Mouse (Mus musculus) adrenal gland, postnatal 4 days (tissue): Measurements from ENCODE around the gene Gss. TPM values are rescaled to one million over a fixed set of nuclear protein-coding genes. Genes with fewer than 3 reads are reported as not detected.

ENCODE experiments used
- DNase-seq, 2 experiments: peaks; one replicate each; pipeline ENCODE4 v3.0.0; 2021 to 2022; ENCODE audit warnings: low spot score in 2 of 2, mixed read lengths in 2 of 2
- long read RNA-seq, 2 experiments: library from polyadenylated mRNA; stranded (forward); transcript quantifications; one replicate each; pipeline ENCODE4 v2.0.0; 2021
- total RNA-seq, 2 experiments: library from RNA; stranded (reverse); gene quantifications; 2 replicates each; pipeline ENCODE4 v1.2.3; 2021

Gene Gss
- total RNA-seq: 10 to 100 TPM; 38.7 to 39.6 TPM
- long read RNA-seq, experiment 1, transcript Gss-201 (13 exons, 1,963 nt): major isoform, 36 of 47 reads
- long read RNA-seq, experiment 1, partial matches to known transcripts: 3 of 47 reads
- long read RNA-seq, experiment 1, other reads (novel, unspliced or antisense): 6 of 47 reads
- long read RNA-seq, experiment 2, transcript Gss-201 (13 exons, 1,963 nt): major isoform, 41 of 62 reads
- long read RNA-seq, experiment 2, partial matches to known transcripts: 12 of 62 reads
- long read RNA-seq, experiment 2, other reads (novel, unspliced or antisense): 9 of 62 reads

DNA sequence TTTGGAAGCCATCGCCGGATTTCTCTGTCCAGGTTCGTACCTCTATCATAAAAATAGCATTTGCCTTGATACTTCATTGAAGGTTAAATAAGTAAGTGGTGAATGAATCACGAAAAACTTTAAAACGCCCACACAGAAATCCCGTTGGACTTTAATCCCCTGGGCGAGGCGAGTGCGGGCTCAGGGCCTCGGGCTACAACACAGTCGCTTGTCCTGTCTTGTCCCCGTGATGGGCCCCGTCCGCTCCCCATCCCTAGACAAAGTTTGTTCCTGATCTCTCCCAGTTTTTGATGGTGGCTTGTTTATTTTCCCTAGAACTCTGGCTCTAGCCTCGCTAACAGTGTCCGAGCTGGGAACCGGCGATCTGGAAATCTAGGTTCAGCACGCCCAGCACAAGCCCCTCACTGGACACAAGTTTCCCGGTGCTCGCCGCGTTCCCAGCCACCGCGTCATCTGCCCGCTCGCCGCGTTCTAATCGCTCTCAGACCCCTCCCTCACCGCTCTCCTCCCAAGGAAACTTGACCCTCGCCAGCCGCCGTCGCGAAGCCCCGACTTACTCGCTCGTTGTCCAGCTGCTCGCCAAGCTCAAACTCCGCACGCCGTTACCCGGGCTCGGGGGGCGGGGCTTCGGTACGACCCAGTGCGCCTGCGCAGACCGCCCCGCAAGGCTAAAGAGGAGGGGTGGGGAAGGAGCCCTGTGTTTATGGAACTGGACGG, at the start of gene Gss:
Gene Gss (minus strand): TSS at position 674 of the 717 bp plus-strand sequence.
- DNase-seq: peak; percentile 100

DNA sequence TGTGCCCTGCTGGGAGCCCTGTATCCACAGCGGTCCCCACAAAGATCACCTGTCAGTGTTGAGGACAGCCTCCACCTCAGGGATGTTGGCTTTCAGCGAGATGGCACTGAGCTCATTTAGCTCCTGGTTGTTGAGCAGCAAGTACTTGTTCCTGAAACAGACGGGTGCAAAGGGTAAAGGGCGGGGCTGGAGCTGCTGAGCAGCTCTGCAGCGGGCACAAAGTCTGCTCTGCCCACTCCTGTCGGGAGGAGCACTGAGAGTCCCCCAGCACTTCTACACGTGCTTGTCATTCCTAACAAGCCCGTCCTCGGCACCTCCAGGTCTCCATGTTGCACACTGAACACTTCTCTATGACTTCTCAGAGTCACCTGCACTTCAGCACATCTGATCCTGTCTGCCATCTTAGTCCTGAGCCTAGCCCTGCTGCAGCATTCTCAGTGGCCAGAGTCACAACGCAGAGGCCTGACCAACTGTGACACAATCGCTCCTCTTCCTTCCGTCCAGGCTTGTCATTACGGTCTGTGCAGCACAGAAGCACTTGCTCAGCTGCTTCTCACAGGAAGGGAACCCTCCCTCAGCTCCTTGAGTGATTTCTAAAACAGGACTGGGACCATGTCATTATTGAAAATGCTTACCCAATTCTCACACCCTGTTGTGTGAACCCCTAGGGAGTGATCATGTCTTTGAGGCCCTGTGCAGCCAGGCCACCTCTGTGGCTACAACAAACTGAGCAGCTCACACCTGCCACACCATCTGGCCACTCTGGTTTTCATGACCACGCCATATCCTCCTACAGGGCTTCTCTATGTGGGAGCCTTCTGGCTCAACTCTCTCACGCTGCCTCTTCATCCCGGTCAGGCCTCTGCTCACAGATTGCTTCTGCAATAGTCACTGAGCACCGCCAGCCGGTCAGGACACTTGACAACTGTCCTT, 49.2 kb upstream of the Gss start:
- no peak for DNase-seq

DNA sequence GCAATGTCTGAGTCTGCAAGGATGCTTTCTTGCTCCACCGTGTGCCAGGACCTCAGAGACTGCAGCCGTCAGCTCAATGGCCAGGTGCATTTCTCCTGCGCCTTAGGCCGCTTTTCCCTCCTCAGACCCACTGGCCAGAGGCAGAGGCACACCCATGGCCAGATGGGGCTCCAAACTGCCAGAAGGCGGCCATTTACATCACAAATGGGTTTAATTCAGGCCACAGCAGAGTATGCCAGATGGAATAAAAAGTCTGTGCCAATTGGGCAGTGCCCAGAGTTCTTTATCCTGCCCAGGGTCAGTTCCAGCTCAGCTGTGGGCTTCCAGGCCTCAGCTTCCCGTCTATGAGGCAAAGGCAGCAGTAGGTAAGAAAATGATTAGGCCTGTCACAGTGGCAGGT, 48.0 kb upstream of the Gss start:
- no peak for DNase-seq

DNA sequence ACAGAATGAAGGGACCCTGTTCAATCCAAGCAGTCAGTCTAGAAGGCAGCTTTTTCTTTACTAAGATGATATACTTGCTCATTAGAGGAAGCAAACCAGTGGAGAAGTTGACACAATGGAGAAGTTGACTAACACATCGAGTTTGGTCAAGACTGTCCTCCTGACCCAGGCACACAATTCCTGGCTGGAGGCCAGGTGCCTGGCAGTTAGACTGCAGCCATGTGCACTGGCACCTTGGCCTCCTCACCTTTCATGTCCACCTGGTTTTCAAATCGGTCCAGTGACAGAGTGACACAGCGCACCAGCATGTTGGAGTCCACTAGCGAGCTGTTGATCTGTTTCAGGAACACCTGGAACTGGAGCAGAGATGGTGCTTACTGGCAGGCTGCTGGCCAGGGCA, 44.8 kb upstream of the Gss start:
- no peak for DNase-seq

DNA sequence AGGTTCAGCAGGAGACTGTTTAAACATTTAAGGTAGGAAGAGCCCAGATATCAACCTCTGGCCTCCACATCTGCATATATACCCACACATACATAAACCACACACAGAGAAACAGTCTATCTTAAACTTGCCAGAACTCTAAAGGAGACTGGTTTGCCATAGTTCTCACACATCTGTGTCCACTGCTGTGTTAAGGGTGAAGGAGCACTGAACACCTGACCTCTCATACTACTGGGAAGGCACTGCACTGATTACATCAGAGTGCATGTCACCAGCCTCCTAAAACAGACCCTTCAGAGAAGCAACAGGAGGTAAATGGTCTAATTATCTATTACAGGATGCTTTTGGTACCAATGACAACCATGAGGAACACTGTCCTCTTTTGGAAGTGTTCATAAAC, 44.3 kb upstream of the Gss start:
- DNase-seq: no peak

DNA sequence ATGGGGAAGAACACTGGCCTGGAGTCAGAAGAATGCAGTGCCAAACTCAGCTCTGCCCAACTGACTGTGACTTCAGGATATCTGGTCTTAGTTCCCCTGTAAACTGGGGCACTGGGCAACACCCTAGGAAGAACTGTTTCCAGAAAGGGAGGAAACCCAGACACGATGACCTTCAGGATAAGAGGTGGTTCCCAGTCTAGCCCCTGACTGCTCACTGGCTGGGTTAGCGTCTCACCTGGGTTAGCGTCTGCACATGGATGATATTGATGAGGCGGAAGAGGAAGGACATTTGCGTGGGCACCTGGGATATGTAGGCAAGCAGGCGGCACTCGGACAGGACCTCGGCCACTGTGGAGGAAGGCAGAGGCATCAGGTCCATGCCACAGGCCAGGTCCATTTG, 43.4 kb upstream of the Gss start:
- DNase-seq: no peak

DNA sequence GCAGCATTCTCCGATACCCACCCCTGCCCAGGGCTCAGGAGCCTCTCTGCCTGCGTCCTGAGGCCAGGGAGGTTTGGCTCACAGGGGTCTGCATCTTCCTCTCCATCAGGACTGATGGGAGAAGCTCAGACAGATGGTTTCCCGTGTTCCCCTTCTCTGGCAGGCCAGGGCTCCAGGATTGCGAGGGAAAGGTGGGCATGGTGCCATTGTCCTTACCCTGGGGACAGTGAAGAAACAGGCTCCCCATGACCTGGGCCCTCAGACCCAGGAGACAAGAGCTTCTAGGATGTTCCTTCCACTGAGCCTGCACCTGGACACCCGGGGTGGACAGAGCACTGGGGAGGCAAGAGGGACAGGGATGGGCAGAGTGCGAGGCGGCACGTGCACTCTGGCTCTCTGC, 42.0 kb upstream of the Gss start:
- no peak for DNase-seq

DNA sequence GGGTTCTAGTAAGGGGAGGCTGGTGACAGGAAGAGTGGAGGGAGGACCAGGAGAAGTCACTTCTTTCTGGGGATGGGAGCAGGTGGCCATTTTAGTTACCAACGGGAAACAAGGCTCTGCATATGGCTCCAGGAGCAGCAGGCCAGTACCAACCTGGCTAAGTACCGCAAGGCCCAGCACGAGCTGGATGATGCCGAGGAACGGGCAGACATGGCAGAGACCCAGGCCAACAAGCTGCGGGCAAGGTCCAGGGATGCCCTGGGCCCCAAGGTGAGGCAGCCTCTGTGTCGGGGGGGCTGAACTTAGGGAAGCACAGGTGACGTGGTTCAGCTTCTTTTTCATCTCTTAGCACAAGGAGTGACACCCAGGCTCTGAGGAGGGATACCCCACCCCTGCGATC, 41.1 kb upstream of the Gss start:
- DNase-seq: no peak

DNA sequence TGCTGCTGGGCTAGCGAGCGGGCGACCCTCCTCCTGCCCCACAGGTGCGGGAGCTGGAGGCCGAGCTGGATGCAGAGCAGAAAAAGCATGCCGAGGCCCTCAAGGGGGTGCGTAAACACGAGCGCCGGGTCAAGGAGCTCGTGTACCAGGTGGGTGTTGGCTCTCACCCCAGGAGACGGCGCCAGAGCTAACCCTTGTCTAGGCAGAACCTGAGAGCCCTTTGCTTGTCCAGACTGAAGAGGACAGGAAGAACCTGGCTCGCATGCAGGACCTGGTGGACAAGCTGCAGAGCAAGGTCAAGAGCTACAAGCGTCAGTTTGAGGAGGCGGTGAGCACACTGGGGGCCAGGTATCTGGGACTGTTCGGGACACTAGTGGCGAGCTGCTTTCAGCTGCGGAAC, 40.5 kb upstream of the Gss start:
- no peak for DNase-seq

DNA sequence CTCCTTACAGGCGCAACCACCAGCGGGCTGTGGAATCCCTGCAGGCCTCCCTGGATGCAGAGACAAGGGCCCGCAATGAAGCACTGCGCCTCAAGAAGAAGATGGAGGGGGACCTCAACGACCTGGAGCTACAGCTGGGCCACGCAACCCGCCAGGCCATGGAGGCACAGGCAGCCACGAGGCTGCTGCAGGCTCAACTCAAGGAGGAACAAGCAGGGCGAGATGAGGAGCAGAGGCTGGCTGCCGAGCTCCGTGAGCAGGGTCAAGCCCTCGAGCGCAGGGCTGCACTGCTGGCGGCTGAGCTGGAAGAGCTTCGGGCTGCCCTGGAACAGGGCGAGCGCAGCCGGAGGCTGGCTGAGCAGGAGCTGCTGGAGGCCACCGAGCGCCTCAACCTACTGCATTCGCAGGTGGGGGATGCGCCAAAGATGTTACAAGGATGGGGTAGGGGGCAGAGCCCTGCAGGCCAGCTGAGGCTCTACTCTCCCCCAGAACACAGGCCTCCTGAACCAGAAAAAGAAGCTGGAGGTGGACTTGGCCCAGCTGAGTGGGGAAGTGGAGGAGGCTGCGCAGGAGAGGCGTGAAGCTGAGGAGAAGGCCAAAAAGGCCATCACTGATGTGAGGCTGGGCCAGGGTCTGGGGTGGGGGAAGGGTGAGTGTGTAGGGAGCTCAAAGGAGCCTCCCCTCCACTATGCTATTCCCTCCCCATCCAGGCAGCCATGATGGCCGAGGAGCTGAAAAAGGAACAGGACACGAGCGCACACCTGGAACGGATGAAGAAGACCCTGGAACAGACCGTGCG, 39.7 kb upstream of the Gss start:
- DNase-seq: no peak

DNA sequence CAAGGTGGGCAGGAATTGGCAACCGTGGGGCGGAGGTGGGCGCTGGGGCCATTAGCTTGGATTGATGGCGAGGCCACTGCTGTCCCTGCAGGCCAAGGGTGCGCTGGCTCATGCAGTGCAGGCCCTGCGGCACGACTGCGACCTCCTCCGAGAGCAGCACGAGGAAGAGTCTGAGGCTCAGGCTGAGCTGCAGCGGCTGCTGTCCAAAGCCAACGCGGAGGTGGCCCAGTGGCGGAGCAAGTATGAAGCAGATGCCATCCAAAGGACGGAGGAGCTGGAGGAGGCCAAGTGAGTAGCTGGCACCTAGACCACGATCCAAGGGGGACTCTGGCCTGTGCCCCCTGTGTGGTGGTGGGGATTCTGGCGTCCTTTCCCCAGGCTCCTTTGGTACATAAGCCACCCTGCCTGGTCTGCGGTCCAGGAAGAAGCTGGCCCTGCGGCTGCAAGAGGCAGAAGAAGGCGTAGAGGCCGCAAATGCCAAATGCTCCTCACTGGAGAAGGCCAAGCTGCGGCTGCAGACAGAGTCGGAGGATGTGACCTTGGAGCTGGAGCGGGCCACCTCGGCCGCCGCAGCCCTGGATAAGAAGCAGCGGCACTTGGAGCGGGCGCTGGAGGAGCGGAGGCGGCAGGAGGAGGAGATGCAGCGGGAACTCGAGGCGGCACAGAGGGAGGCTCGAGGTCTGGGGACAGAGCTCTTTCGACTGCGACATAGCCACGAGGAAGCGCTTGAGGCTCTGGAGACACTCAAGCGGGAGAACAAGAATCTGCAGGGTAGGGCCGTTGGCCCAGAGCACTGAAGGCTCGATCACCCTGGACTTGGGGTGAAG, 38.2 kb upstream of the Gss start:
- no peak for DNase-seq

DNA sequence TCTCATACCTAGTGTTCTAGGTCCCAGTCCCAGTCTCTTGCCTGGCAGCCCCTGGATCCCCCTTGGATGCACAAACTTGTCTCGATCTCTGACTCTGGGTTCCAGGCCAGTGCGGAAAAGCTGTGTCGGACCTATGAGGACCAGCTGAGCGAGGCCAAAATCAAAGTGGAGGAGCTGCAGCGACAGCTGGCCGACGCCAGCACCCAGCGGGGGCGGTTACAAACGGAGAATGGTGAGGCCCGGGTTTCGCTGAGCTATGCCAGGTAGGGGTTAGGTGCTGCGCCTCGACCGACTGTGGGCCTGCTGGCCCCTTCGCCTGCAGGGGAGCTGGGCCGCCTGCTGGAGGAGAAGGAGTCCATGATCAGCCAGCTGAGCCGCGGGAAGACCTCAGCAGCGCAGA, 37.5 kb upstream of the Gss start:
- no peak for DNase-seq

DNA sequence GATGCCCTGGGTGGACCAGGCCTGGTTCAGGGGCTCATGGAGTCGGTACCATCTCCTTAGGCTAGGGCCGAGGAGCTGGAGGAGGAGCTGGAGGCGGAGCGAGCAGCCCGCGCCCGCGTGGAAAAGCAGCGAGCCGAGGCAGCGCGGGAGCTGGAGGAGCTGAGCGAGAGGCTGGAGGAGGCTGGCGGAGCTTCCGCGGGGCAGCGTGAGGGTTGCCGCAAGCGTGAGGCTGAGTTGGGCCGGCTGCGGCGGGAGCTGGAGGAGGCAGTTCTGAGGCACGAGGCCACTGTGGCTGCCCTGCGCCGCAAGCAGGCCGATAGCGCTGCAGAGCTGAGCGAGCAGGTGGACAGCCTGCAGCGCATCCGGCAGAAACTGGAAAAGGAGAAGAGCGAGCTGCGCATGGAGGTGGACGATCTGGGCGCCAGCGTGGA, 36.6 kb upstream of the Gss start:
- no peak for DNase-seq

DNA sequence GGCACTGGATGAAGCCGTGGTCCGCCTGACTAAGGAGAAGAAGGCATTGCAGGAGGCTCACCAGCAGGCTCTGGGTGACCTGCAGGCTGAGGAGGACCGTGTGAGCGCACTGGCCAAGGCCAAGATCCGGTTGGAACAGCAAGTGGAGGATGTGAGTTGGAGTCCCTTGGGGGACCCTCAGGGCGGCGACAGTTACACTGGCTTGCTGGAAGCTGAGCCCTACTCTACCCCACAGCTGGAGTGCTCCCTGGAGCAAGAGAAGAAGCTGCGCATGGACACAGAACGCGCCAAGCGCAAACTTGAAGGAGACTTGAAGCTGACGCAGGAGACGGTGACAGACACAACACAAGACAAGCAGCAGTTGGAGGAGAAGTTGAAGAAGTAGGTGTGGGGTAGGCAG, 35.9 kb upstream of the Gss start:
- no peak for DNase-seq

DNA sequence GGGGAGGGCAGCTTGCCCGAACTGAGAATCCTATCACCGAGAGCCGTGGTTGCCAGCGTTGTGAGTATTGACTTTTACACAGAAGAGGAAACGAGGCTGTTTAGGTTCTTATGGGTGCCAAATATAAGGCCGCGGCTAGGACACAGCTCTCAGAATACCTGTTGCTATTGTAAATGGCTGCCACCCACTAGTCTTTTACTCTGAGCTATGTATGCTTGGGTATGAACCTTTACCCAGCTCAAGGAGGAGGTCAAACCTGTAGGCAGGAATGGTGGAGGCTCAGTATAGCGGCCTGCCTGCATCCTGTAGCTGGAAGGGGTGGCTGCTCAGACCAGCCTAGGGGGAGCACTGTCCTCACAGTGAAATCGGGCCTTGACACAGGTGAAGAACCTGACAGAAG, 35.5 kb upstream of the Gss start:
- no peak for DNase-seq

DNA sequence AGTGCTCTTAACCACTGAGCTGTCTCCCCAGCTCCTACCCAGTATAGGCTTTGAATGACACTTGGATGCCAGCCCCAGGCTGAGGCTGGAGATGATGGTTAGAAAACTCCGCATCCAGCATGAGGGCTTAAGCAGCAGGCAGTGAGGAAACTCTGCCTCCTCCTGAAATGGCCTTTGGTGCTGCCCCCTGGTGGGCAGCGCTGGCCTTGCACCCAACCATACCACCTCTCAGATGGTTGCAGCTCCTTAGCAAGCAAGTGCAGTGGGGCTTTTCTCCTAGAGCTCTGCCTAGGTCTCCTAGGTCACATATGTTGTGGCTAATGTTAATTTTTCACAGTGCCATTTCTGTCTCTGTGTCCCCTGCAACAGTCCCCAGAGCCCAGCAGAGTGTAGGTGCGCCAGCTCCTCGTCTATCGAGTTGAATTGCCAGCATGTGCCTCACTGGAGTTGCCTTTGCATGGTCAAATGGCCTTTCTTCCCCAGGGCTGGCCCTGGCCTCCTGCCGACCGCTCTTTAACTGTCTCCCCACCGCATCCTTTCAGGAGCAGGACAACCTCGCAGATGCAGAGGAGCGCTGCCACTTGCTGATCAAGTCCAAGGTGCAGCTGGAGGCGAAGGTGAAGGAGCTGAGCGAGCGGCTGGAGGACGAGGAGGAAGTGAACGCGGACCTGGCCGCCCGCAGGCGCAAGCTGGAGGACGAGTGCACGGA, 34.6 kb upstream of the Gss start:
- DNase-seq: peak; percentile 57

DNA sequence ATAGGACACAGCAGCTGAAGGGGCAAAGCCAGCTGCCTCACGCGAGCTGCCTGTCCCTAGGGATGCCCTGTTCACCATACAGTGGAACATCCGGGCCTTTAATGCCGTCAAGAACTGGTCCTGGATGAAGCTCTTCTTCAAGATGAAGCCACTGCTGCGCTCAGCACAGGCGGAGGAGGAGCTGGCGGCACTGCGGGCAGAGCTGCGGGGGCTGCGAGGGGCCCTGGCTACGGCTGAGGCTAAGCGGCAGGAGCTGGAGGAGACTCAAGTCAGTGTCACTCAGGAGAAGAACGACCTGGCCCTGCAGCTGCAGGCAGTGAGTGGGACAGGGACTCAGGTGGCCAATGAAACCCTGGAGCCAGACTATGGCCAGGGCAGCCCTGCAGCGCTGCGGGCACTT, 33.7 kb upstream of the Gss start:
- DNase-seq: no peak

DNA sequence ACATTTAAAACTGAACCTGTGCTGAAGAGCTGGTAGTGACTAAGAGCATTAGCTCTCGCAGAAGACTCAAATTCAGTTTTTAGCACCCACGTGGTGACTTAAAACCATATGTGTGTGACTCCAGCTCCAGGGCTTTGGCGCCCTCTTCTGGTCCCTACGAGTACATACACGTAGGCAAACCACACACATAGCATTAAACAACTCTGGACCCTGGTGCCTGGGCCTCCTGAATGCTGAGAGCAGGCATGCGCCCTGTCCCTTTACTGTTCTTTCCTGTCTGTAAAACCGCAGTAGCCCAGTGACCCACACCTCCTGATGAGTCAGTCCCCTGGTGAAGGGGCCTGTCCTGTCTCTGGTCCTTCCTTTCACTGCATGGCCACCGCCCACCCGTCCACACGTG, 32.1 kb upstream of the Gss start:
- DNase-seq: no peak

DNA sequence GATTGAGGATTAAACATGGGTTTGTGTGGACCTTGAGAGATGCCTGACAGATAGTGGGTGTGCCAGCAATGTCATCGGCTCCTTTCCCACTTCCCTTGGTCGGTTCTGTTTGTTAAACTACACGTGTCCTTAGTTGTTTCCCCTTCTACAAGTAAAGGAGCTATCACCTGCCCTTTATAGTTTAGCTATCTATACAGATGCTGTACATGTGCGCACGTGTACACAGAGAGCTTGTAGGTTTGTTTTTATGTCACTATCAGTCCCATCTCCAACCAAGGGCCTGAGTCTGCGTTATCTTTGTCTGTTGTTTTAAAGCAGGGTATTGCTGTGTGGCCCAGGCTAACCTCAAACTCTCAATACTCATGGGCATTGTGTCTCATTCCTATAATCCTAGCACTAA, 31.4 kb upstream of the Gss start:
- DNase-seq: no peak

DNA sequence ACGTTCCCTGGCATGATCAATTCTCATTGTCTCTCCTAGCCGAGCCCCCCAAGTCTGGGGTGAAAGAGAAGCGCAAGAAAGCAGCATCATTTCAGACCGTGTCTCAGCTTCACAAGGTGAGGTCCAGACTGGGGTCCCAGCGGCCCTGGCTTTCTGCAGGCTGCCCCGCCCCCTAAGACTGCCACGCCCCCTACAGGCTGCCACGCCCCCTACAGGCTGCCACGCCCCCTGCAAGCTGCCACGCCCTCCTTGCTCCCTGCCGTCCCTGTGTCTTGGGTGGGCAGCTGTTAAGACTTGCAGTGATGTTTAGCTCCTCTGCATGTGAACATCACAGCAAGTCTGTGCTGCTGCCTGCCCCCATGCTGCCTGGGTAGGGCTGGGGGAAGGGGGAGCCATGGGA, 30.0 kb upstream of the Gss start:
- DNase-seq: no peak
